Mouse (Mus musculus) fibroblast of lung, adult 2 months (primary cell): ENCODE measurements at regions not wholly inside any gene's neighbourhood (a gene's known extent, or its start where the extent isn't known, plus 50 kb on each side); places are given as distances from the start of the nearest gene placed in this dataset.

Experiments used
- DNase-seq: peaks from one replicate; pipeline ENCODE4 v3.0.0-alpha.2; 2011; ENCODE audit warnings: low read depth

DNA sequence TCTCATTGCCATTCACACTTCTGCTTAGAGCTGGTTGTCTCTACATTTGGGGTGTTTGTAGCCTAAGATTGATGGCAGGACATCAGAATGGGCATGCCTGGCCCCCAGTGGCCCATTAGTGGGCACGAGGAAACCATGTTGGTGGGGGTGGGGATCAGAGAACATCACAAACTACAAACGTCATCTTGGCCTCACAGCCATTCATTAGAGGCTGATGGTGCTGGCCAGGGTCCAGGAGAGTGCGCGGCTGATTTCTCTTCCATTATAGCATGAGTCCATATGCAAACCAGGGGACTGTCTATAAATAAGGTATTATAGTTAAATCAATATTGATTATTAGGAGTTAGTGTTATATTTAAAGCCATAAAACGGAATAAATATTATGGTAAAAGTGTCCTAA is 67.9 kb downstream of the 3100002H09Rik start:
- DNase-seq: no peak

DNA sequence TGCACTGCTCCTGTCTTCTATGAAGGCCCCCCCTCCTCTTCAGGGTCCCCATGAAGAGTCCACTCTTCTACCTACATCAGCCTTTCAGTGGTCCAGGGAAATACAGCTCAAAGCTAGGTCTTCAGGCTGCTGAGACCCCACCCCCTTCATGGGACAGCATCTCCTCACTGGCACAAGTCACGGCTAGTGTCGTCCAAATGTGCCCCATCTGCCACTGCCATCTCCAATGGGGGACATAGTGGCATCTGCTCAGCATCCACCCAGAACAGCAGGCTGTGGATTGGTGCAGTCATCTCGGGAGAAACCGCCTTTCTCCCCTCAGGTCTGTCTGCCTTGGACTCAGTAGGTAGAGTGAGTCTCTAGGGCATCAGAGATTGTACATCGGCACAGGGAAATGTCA is 72.1 kb downstream of the 3100002H09Rik start:
- DNase-seq: no peak

DNA sequence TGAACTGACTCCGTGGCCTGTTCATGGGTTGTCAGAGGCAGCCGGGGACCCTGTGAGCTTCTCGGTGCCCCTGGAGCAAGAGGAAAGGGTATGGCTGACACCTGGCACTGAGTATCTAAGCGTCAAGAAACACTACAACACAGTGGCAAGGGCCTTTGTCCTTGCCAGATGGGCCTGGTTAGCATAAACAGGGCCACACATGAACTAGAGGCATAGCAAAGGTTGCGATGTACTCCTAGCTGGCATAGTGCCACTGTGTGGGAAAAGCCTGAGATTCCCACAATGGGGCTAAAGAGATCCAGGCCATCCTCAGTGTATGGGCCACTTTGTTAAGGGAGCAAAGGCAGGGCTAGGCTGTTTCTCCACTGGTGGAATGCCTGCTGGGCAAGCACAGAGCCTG is 72.9 kb downstream of the 3100002H09Rik start:
- no peak for DNase-seq

DNA sequence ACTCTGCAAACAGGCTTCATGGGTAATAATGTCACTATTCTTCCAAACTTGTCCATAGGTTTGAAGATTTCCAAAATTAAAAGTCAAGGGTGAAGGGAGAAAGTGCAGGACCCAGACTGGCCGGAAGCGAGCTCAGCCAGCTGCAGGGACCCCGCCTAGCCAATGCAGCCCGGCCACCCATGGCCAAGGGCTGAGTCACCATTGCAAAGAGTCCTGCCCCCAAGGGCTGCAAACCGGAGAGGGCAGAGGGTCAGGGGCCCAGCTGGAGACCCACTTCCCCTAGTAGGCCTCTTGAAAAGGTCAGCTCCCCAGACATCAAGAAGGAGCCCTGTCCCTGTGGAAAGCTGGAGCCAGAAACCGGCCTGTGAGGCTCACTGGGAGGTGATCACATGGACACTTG is 77.0 kb downstream of the 3100002H09Rik start:
- no peak for DNase-seq

DNA sequence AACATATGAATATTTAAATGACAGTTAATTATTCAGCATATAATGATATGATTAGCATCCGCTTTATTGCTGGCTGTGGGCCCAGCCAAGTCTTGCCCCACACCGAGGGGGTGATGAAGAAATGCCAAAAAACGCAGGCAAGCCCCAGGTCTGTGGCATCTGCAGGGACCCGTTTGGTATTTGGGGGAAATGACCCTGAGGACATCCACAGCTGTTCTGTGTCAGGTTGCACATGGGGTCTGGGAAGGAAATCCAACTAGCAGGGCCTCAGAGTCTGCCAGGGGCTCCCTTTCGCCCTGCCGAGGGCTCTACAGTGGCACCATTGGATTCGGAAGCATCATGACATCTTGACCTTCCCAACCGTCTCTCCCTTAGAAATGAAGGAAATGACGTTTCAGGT is 80.0 kb downstream of the 3100002H09Rik start:
- DNase-seq: no peak

DNA sequence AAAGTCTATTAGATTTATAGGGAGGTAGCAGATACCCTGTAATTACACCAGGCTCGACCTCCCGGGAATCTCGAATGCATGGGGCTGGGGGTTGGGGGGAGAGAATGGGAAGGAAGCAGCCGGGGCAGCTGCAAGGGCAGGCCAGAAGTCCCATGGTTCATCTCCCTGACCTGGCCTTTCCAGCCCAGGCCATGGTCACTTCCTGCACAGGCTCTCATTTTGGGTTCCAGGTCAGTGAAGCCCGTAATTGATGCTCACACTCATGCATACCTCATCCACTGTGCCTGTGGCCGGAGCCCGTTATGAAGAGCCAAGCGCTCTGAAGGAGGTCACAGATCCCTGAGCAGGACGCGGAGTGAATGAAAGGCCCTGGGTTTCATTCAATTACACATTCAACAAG is 83.8 kb downstream of the 3100002H09Rik start:
- DNase-seq: no peak

DNA sequence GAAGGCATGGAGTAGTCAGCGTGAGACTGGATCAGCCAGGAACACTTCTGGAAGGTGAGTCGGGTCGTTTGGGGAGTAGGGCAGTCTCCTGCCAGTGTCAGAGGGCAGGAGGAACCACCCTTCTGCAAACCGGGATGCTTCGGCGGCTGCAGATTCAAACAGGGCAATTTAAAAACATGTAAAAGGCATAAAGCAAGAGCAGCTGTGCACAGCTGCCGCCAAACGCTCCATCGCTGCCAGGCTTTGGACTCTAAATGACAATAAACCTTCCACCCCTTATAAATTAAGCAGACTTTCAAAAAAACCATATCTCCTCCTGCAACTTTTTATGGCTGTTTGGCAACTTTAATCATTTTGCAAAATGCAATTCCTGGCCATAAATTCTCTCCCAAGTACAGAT is 84.2 kb downstream of the 3100002H09Rik start:
- DNase-seq: no peak

DNA sequence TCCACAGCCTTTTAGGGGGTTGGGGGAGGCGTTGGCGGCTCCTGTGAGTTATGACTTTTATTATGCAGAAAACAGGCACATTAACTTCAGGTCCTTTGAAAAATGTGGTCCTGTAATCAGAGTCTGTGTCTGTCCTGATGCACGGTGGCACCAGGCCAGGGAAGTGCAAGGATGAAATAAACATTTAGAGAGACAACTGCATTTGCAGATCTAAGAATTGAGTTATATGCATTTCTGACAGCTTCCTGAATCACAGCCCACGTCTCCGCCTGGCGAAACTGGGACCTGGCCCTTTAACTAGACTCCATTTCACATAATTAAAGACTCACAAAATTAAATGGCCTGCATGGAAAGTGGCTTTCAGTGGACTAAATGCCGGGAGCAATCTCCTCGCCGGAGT is 90.3 kb downstream of the 3100002H09Rik start:
- DNase-seq: no peak

DNA sequence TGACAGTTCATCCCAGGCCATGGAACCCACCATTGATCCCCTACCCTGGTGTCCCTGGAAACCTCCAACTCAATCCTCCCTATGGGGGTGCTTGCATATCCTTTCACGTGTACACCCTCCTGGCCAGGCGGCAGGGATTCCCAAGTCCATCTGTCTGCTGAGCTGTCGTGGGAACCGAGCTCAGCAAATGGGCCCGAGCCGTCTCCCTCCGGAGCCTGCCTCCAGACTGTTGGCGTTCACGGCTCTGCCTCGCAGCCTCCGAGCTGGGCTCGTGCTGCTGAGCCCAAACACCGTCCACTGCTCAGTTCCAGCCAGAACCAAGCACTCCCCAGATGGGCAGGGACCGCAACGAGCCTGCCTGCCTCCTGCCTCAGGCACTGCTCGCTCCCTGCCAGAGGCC is 98.8 kb downstream of the 3100002H09Rik start:
- DNase-seq: no peak

DNA sequence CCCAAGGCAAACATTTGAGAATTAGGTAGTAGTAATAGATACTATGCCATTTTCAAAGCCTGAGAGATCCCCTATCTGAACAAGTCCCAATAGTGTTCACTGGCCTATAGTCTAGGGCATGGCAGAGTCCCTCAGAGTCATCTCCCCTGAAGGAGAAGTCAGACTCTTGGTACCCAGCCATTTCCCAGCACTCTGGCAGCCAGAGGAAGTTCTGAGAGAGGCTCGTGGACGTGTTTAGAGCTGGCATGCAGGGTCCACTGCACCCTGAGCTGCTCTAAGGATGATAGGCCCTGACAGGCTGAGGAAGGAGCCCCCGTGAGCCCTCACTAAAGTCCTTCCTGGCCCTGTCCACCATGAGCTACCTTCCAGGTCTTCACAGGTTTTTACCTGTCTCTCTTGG is 99.8 kb downstream of the 3100002H09Rik start:
- DNase-seq: no peak

DNA sequence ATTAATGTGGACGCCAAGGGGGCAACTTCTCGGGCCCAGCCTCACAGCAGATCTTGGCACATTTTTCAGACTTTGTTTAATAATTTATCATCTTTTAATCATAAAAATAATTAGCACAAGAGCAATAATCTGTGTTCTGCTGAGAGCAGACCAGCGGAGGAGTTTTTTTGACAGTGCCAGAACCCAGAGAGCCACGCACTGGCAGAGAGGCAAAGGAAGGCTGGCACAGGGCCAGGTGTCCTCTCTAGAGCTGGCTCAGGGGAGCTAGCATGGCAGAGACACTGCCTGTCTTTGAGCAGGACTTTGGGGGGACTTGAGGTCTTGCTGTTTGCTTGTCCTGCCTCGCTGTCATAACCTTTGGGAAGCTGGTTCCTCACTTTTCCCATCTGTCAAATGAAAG is 100.9 kb downstream of the 3100002H09Rik start:
- no peak for DNase-seq

DNA sequence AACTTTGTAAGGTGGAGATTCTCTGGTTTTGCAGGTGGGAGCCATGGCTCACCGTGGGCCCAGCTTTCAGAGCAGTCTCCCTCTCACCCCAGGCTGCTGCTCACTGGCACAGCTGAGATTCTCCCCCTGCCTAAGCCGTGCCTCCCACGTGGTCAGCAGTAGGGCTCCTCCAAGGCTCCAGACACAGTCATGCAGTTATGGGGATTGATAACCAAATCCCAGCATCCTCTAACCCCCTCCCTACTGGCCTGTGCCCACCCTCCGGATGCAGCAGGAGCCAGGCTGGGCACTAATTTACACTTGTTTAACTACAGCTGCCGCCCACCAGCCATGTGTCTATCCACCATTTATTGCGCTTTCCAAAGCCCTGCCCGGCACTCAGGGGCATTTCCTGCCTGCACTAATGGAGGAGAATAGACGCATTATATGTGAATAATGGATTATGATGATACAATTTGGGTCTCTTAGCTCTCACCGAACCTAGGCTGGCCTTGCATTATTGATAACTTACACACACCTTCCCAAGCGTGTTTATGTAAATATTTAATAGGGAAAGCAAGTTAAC is 104.4 kb downstream of the 3100002H09Rik start:
- no peak for DNase-seq

DNA sequence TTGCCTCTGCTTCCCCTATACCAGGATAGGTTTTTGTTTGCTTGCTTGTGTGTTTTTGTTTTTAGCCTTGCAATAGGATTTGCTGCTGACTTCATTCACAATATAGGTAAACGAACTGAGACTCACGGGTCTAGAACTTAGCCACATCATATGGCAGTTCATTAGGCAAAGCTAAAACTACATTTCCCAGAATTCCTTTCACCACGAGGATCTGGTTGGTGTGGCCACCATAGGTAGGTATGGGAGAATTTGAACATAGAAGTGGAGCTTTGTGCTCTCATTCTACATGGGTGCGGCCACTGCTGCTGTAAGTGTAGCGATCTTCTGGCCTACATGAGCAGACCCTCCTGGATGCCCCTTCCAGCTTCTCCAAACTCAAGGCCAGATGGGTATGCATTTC is 108.8 kb downstream of the 3100002H09Rik start:
- no peak for DNase-seq

DNA sequence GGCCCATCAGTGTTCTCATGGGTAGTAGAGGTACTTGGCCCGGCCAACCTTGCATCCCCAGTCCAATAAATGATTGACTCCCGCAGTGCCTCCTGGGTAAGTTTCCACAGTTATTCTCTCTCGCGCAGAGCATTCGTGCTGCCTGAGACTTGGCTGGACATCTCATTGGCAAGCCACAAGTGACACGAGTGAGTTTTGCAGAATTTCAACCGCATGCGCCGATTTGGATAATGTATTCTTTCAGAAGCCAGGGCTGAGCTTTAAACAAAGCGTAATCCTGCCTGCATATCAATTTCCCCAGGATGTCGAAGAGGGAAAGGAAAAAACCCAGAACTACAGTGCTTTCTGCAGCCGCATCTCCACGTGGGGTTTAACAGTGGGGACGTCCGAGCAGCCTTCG is 112.6 kb downstream of the 3100002H09Rik start:
- no peak for DNase-seq

DNA sequence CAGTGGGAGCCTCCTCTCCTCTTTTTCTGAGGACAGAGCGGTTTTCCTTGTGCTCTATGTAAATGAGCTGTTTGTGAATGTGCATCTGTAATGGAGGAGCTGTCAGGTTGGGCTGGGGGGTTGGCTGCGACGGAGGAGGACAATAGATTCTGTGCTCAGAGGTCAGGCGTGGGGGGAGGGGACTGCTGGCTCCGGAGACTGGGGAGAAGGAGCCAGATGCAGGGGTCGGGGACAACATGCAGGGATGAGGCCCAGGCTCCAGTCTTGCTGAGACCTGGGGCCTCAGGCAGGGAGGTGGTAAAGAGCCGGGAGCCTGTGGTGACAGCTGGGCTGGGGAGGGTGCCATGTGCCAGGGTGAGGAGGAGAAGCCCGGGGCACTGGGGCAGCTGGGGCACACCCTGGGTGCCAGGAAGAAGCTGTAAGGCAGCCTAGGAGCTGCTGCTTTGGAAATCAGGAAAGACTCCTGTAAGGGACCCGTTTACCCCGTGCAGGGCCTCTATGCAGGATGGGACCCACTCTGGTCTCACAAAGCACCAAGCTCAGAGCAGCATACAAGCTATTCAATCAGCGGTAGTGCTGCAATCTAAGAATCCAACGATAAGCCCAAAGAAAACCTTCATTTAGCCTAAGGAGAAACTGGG is 124.5 kb downstream of the 3100002H09Rik start:
- no peak for DNase-seq

DNA sequence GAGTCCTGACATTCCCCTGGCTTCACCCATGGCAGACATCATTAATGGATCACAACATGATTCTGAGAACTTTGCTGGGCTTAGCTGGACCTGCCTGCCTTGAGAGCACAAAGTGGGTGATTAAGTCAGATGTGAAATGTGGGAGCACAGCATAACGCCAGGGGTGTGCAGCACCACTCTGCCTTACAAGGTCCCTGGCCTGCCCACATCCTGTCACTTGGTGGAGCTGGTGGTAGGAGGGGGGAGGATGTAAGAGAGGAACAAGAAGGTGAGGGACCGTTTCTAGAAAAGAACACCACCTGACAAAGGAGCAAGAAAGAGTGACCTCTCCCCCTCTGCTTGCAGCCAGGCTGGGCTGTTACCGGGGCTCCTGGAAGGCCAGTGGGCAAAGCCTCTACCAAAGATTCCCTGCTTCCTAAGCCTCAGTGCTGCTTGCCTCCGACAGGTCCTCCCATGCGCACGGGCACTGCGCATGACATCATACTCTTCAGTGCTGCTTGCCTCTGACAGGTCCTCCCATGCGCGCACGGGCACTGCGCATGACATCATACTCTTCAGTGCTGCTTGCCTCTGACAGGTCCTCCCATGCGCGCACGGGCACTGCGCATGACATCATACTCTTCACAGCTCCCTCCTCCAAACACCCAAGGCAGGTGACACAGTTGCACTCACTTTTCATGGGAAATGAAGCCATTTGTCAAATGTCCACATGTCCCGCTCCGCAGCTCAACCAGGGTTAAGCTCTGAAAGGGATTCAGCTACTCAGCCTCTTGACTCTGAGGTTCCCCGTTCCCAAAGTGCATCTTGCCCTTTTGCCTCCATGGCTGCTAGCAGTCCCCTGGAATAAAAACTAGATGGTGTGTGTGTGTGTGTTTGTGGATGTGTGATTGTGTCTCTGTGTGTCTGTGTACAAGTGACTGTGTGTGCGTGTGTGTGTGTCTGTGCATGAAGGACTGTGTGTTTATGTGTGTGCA is 125.7 kb downstream of the 3100002H09Rik start:
- DNase-seq: no peak

DNA sequence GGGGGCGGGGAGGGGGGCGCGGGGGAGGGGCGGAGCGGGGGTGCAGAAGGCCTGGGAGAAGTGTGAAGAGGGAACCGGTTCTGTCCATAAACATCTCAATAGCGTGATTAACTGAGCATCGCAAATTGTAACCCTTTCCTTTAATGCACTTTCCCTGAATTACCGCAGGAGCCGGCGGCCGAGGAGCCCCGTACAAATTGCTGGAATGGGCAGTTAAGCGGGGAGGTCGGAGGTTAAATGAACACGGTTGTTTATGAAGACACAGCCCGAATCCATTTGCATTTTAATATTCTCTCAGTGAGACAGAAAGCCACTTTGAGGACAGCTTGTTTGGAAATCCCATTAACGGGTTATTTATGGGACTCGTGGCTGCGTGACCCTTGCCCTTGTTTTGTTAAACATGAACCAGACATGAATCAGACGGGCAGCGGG is 132.7 kb downstream of the 3100002H09Rik start:
- no peak for DNase-seq

DNA sequence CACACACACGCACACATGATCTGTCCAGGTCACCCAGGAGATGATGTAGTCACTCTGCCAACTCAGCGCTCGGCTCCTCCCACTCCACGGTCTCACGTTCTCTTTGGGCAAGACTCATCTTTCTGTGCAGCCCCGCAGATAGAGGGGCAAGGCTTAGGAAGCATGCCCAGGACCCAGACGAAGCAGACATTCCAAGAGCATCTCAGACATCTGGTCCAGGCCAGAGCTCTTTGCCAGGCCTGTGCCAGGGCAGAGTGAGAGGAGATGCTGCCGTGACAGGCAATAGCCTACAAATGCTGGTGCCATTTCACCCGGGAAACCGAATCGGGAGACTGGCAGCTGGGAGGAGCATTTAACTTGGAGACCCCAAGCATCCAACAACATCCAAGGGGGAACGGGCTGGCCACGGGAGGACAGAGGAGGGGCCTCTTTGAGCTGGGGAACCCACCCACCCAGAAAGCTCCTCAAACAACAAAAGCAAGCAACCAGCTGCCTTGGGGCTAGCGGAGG is 133.2 kb downstream of the 3100002H09Rik start:
- DNase-seq: no peak

DNA sequence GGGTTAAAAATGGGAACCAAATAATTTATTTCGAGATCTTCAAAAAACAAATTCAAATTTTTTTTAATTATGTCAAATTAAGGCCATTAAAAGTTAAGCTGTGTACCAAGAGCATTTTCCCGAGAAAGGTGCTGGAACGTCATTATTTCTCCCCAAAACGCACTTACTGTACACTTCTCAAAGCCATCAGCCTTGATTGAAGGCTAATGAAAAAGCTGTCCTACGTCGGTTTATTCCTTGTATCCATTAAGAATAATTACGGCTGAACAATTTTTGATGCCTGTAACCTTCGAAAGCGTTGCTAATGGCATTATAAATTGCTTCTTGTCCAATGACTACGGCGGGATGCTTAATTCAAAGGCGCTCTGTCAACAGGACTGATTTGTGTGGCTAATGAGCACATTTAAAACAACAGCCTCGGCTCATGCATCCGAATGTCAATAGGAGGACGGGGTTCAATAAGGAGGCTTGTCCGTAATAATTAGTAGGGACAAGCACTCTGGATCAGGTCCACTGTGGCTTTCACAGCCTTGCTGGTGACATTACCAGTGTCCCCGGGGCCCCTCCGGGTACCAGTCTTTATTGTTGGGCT is 145.3 kb downstream of the 3100002H09Rik start:
- no peak for DNase-seq

DNA sequence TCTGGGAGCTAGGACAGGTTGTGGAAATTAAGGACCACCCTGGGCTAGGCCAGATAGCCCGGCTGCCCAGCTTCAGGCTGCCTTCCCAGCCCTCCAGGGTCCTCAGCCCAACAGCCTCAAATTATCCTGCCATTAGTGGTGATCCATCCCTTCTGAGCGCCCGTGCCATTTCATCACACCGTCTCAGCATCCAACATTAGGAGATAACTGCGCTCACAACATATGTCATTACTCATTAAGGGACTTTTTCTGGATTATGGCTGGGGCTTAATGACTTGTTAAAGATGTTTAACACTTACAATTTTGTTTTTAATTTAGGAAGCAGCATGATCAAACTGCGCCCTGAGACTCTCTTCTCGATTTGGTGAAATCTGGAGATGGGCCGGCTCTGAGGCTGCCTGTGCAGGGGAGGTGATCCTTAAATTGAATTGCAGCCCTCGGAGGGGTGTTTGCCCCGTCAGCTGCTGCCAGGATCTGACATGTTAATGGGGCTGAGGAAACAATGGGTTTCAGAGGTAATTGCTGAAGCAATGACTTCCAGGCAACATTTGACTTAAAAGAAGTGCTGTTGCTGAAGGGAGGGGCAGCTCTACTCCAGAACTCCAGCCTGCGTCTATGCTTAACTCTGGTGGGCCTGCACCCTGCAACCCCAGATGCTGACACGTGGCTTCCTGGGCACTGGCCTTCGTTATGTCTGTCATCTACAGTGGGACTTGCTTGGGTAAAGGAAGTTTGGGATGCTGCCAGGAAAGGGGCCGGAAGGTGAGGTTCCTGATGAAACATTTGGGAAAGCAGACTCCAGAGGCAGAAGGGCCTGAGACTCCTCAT is 154.9 kb downstream of the 3100002H09Rik start:
- DNase-seq: no peak

DNA sequence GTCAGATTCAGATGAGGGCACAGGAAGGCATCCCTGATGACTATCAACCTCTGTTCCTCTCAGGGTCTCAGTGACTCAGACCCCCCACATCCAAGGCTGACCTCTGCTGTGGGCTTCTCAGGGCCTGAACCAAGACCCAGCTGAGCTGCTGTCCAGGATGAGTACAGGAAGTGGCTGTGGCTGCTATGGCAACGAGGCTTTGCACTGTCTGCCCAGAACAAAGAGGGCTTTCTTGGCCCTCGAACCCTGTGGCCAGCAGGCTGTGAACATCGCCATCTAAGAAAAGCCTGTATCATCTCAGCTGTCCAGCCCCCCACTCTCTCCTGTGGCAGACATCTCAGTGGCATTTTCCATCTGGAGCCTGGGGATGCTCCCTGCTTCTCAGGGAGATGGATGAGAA is 159.5 kb downstream of the 3100002H09Rik start:
- DNase-seq: no peak

DNA sequence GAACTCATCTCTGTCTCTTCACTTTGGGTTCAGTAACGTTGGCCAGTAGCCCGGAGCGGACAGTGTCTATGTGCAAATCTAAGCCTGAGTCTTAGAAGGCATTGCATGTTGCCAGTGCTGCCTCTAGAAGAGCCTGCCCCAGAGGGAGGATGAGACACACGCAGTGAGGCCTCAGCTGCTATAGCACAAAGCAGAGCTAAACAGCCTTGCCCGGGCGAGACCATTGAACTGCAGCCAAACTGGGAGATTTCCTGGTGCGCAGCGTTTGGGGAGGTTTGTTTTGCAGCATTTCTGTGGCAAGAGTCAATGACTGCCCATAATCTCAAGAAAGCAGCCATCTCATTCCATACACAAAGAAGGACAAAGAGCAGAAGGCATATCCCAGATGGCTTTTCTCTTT is 164.0 kb downstream of the 3100002H09Rik start:
- DNase-seq: no peak
